Comparison of ENCODE assay signal across 13 mouse cellular contexts in the genomic region with DNA sequence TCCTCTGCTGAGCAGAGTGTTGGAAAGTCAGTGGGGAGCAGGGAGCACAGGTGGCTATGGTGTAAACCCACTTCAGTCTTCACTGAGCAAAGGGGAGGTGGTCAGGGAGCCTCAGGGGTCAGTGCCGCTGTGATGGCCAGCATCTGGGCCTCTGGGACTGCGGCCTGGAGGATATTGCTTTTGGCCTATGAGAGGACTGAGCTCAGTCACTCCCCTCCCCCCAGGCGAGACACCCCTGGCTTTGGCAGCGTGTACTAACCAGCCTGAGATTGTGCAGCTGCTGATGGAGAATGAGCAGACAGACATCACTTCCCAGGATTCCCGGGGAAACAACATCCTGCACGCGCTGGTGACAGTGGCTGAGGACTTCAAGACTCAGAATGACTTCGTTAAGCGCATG. TPM values are rescaled to one million over a fixed set of nuclear protein-coding genes. Genes with fewer than 3 reads are reported as not detected.
A peak's percentile ranks its signal among the peaks of the same experiment; 100 is the strongest.
DNase-seq lines count a peak whose midpoint lies in the region; ATAC-seq lines count a peak whose summit lies in the region.
"Had no signal": no experiment of that assay in that cellular context is flagged by ENCODE, and none has a peak within 500 bp of the region (broad histone marks: within the 10 kb centered on the region; RNA-seq: fewer than 3 reads in every experiment).

No protein-coding gene starts in this region.

- no peak for DNase-seq in hindbrain, embryonic 10.5 days (ENCODE audit: low spot score)
- DNase-seq in hindbrain, embryonic 14.5 days (ENCODE audit: low spot score) = no peak
- DNase-seq in lung, postnatal 14 days = peak; percentile 12
- no peak for DNase-seq in cerebellum, postnatal 10 days
- no peak for DNase-seq in urinary bladder, postnatal 4 days (ENCODE audit: low spot score in 2 of 2)
- no peak for DNase-seq in T-cell, adult 2 months (ENCODE audit: low spot score)
- DNase-seq: embryo, embryonic 11 days; liver, embryonic 13.5 days had no signal

- no peaks in the 10 kb centered on the region for H3K27me3 ChIP-seq in hindbrain, embryonic 10.5 days (ENCODE audit: insufficient read depth, poor library complexity, severe bottlenecking)
- no peaks in the 10 kb centered on the region for H3K27me3 ChIP-seq in hindbrain, embryonic 14.5 days (ENCODE audit: control insufficient read depth, insufficient read depth, low read length)
- no peaks in the 10 kb centered on the region for H3K27me3 ChIP-seq in heart, embryonic 13.5 days (replicated peaks)
- no peaks in the 10 kb centered on the region for H3K27me3 ChIP-seq in kidney, embryonic 15.5 days
- H3K27me3 ChIP-seq: liver, embryonic 13.5 days had no signal

- 78% methylated on average over 9 of the region's 9 CpGs for WGBS in hindbrain, embryonic 10.5 days
- WGBS in hindbrain, embryonic 14.5 days = 80% methylated on average over 9 of the region's 9 CpGs
- WGBS in heart, embryonic 13.5 days = 35% methylated on average over 9 of the region's 9 CpGs
- WGBS in kidney, embryonic 15.5 days = 34% methylated on average over 9 of the region's 9 CpGs

- no peak overlapping the region for H3K4me2 ChIP-seq in hindbrain, embryonic 14.5 days (replicated peaks)
- H3K4me2 ChIP-seq in heart, embryonic 13.5 days = no peak overlapping the region
- H3K4me2 ChIP-seq in kidney, embryonic 15.5 days = no peak overlapping the region
- H3K4me2 ChIP-seq: liver, embryonic 13.5 days had no signal

- H3K9ac ChIP-seq in hindbrain, embryonic 14.5 days = no peak overlapping the region
- no peak overlapping the region for H3K9ac ChIP-seq in heart, embryonic 13.5 days
- no peak overlapping the region for H3K9ac ChIP-seq in kidney, embryonic 15.5 days
- H3K9ac ChIP-seq: liver, embryonic 13.5 days had no signal

- no peak overlapping the region for H3K4me3 ChIP-seq in hindbrain, embryonic 10.5 days
- no peak overlapping the region for H3K4me3 ChIP-seq in hindbrain, embryonic 14.5 days (replicated peaks; ENCODE audit: low read length)
- no peak overlapping the region for H3K4me3 ChIP-seq in heart, embryonic 13.5 days
- H3K4me3 ChIP-seq in kidney, embryonic 15.5 days (replicated peaks) = no peak overlapping the region
- H3K4me3 ChIP-seq: liver, embryonic 13.5 days had no signal

- ATAC-seq in hindbrain, embryonic 14.5 days (ENCODE audit: low FRiP score) = no peak
- ATAC-seq in heart, embryonic 13.5 days (ENCODE audit: extremely low read depth, insufficient number of reproducible peaks, low FRiP score, low TSS enrichment) = no peak
- peak; percentile 69 for ATAC-seq in kidney, embryonic 15.5 days (replicated peaks; ENCODE audit: low FRiP score)
- ATAC-seq: midbrain, embryonic 16.5 days had no signal

- H3K4me1 ChIP-seq in hindbrain, embryonic 10.5 days (replicated peaks) = peaks cover 23% of the 10 kb centered on the region
- no peaks in the 10 kb centered on the region for H3K4me1 ChIP-seq in hindbrain, embryonic 14.5 days (replicated peaks; ENCODE audit: control insufficient read depth, insufficient read depth, low read length)
- H3K4me1 ChIP-seq in heart, embryonic 13.5 days = peaks cover 25% of the 10 kb centered on the region
- H3K4me1 ChIP-seq in kidney, embryonic 15.5 days = peaks cover 40% of the 10 kb centered on the region
- H3K4me1 ChIP-seq: liver, embryonic 13.5 days had no signal

- H3K9me3 ChIP-seq in hindbrain, embryonic 10.5 days = no peaks in the 10 kb centered on the region
- H3K9me3 ChIP-seq in hindbrain, embryonic 14.5 days (ENCODE audit: control insufficient read depth, low read length) = no peaks in the 10 kb centered on the region
- no peaks in the 10 kb centered on the region for H3K9me3 ChIP-seq in heart, embryonic 13.5 days
- no peaks in the 10 kb centered on the region for H3K9me3 ChIP-seq in kidney, embryonic 15.5 days (replicated peaks)
- H3K9me3 ChIP-seq: liver, embryonic 13.5 days had no signal

- no peaks in the 10 kb centered on the region for H3K36me3 ChIP-seq in hindbrain, embryonic 10.5 days
- no peaks in the 10 kb centered on the region for H3K36me3 ChIP-seq in hindbrain, embryonic 14.5 days (replicated peaks; ENCODE audit: control insufficient read depth, insufficient read depth)
- H3K36me3 ChIP-seq in heart, embryonic 13.5 days = no peaks in the 10 kb centered on the region
- H3K36me3 ChIP-seq in kidney, embryonic 15.5 days = no peaks in the 10 kb centered on the region
- H3K36me3 ChIP-seq: liver, embryonic 13.5 days had no signal

- H3K27ac ChIP-seq in hindbrain, embryonic 10.5 days = peak overlapping the region; percentile 23; the same call in 1 of the 2 replicates
- H3K27ac ChIP-seq in hindbrain, embryonic 14.5 days = no peak overlapping the region
- H3K27ac ChIP-seq in heart, embryonic 13.5 days (replicated peaks) = peak overlapping the region; percentile 56; the same call in 1 of the 2 replicates
- peak overlapping the region; percentile 27; the same call in 1 of the 2 replicates for H3K27ac ChIP-seq in kidney, embryonic 15.5 days
- H3K27ac ChIP-seq: liver, embryonic 13.5 days had no signal

RNA-seq across cellular contexts. Expression of a gene that starts 16.2 kb away (rescaled TPM):
- 0.09 TPM in 1 of 2 replicates, not detected in the other for polyA plus RNA-seq in hindbrain, embryonic 10.5 days (2016; fragmentation: Nextera tagmentation; extraction: Ambion mirVana)
- 0.27 and 0.32 TPM in 2 replicates for polyA plus RNA-seq in hindbrain, embryonic 14.5 days (2014; fragmentation: Nextera tagmentation; extraction: Ambion mirVana)
- 0.05 TPM in 1 of 2 replicates, not detected in the other for polyA plus RNA-seq in heart, embryonic 13.5 days (2015; fragmentation: Nextera tagmentation; extraction: Ambion mirVana)
- 0.18 and 0.22 TPM in 2 replicates for polyA plus RNA-seq in kidney, embryonic 15.5 days (2015; fragmentation: Nextera tagmentation; extraction: Ambion mirVana)
- polyA plus RNA-seq: forebrain, embryonic 11.5 days had no signal

RNA-seq across cellular contexts. Expression of a gene that starts 46.0 kb away (rescaled TPM):
- polyA plus RNA-seq in hindbrain, embryonic 10.5 days (2016; fragmentation: Nextera tagmentation; extraction: Ambion mirVana) = 0.25 TPM in 1 of 2 replicates, not detected in the other
- polyA plus RNA-seq in hindbrain, embryonic 14.5 days (2014; fragmentation: Nextera tagmentation; extraction: Ambion mirVana) = 2.5 and 2.8 TPM in 2 replicates
- 0.09 TPM in 1 of 2 replicates, not detected in the other for polyA plus RNA-seq in heart, embryonic 13.5 days (2015; fragmentation: Nextera tagmentation; extraction: Ambion mirVana)
- polyA plus RNA-seq in kidney, embryonic 15.5 days (2015; fragmentation: Nextera tagmentation; extraction: Ambion mirVana) = 17.1 and 17.2 TPM in 2 replicates

RNA-seq across cellular contexts. Expression of a gene that starts 46.2 kb away (rescaled TPM):
- not detected in 2 replicates for polyA plus RNA-seq in hindbrain, embryonic 10.5 days (2016; fragmentation: Nextera tagmentation; extraction: Ambion mirVana)
- not detected in 2 replicates for polyA plus RNA-seq in hindbrain, embryonic 14.5 days (2014; fragmentation: Nextera tagmentation; extraction: Ambion mirVana)
- not detected in 2 replicates for polyA plus RNA-seq in heart, embryonic 13.5 days (2015; fragmentation: Nextera tagmentation; extraction: Ambion mirVana)
- not detected in 2 replicates for polyA plus RNA-seq in kidney, embryonic 15.5 days (2015; fragmentation: Nextera tagmentation; extraction: Ambion mirVana)
- polyA plus RNA-seq: C2C12; forebrain, embryonic 11.5 days; liver, embryonic 13.5 days; midbrain, embryonic 16.5 days had no signal

RNA-seq across cellular contexts. Expression of a gene that starts 46.2 kb away (rescaled TPM):
- not detected in 2 replicates for polyA plus RNA-seq in hindbrain, embryonic 10.5 days (2016; fragmentation: Nextera tagmentation; extraction: Ambion mirVana)
- polyA plus RNA-seq in hindbrain, embryonic 14.5 days (2014; fragmentation: Nextera tagmentation; extraction: Ambion mirVana) = not detected in 2 replicates
- polyA plus RNA-seq in heart, embryonic 13.5 days (2015; fragmentation: Nextera tagmentation; extraction: Ambion mirVana) = not detected in 2 replicates
- polyA plus RNA-seq in kidney, embryonic 15.5 days (2015; fragmentation: Nextera tagmentation; extraction: Ambion mirVana) = 0.32 and 0.33 TPM in 2 replicates
- polyA plus RNA-seq: C2C12; forebrain, embryonic 11.5 days had no signal

RNA-seq across cellular contexts. Expression of a gene that starts 49.3 kb away (rescaled TPM):
- not detected in 2 replicates for polyA plus RNA-seq in hindbrain, embryonic 10.5 days (2016; fragmentation: Nextera tagmentation; extraction: Ambion mirVana)
- polyA plus RNA-seq in hindbrain, embryonic 14.5 days (2014; fragmentation: Nextera tagmentation; extraction: Ambion mirVana) = 0.16 and 0.29 TPM in 2 replicates
- polyA plus RNA-seq in heart, embryonic 13.5 days (2015; fragmentation: Nextera tagmentation; extraction: Ambion mirVana) = not detected in 2 replicates
- 0.12 TPM in 1 of 2 replicates, not detected in the other for polyA plus RNA-seq in kidney, embryonic 15.5 days (2015; fragmentation: Nextera tagmentation; extraction: Ambion mirVana)
- polyA plus RNA-seq: forebrain, embryonic 11.5 days; liver, embryonic 13.5 days had no signal
